Mouse (Mus musculus) liver, adult 2 months (tissue): ENCODE measurements around the gene Eng. TPM values are rescaled to one million over a fixed set of nuclear protein-coding genes. Genes with fewer than 3 reads are reported as not detected.

ENCODE experiments used
- DNase-seq: peaks from one replicate; pipeline ENCODE4 v3.0.0-alpha.2; 2011; ENCODE audit warnings: low read depth, low spot score; ENCODE audit errors: extremely low read depth
- H3K27ac ChIP-seq: fragments of 200-500 bp; replicated peaks from 2 replicates; pipeline ENCODE4 v1.5.1; 2012; ENCODE audit warnings: low read depth, mild to moderate bottlenecking, control low read depth, inconsistent platforms, low read length; ENCODE audit not compliant: insufficient read depth
- H3K27me3 ChIP-seq: fragments of 200-500 bp; 2 replicates; pipeline ENCODE4 v1.6.1; 2012; ENCODE audit warnings: mild to moderate bottlenecking, moderate library complexity, low read length, inconsistent platforms; ENCODE audit not compliant: control insufficient read depth, insufficient read depth
- H3K36me3 ChIP-seq: fragments of 200-500 bp; 2 replicates; pipeline ENCODE4 v1.6.1; 2012; ENCODE audit warnings: low read length, inconsistent platforms; ENCODE audit not compliant: control insufficient read depth, insufficient read depth
- H3K4me1 ChIP-seq: fragments of 200-500 bp; 2 replicates; pipeline ENCODE4 v1.6.1; 2011; ENCODE audit warnings: low read length; ENCODE audit not compliant: control insufficient read depth, insufficient read depth
- H3K4me3 ChIP-seq: fragments of 200-500 bp; 2 replicates; pipeline ENCODE4 v1.5.1; 2011; ENCODE audit warnings: low read depth, mild to moderate bottlenecking, control low read depth, low read length, moderate library complexity; ENCODE audit not compliant: insufficient read depth
- H3K79me2 ChIP-seq: fragments of 200-500 bp; 2 replicates; pipeline ENCODE4 v1.6.1; 2012; ENCODE audit warnings: inconsistent platforms, mild to moderate bottlenecking, low read length, moderate library complexity; ENCODE audit not compliant: control insufficient read depth, insufficient read depth
- H3K9ac ChIP-seq: fragments of 200-500 bp; 2 replicates; pipeline ENCODE4 v1.6.1; 2012; ENCODE audit warnings: low read depth, mild to moderate bottlenecking, control low read depth, inconsistent platforms, low read length
- CTCF ChIP-seq: fragments of 200-500 bp; IDR thresholded peaks from 2 replicates; pipeline ENCODE4 v1.5.1; 2011; ENCODE audit warnings: low read depth, low read length, control low read depth
- POLR2A ChIP-seq: fragments of 200-500 bp; IDR thresholded peaks from 2 replicates; pipeline ENCODE4 v1.6.1; 2011; ENCODE audit warnings: low read length, control low read depth; ENCODE audit not compliant: insufficient read depth; ENCODE audit errors: extremely low read depth
- WGBS: fragments of 180-500 bp; shearing (Covaris S2); methylation state at CpG from one replicate; pipeline ENCODE4 v1.1.7; 2018; 5-methylcytosine and 5-hydroxymethylcytosine counted together
- polyA plus RNA-seq: library from polyadenylated mRNA; depleted of rRNA; stranded (reverse); fragments of >200 nt; gene quantifications from 2 replicates; pipeline ENCODE4 v1.2.3, GENCODE M21; 2012
- total RNA-seq: library from RNA; depleted of rRNA; stranded (reverse); fragments of >200 nt; gene quantifications from 2 replicates; pipeline ENCODE4 v1.2.3, GENCODE M21; 2014

The Eng gene
- total and polyA plus RNA-seq, 2 experiments, result 14.2 to 70.8 TPM

DNA sequence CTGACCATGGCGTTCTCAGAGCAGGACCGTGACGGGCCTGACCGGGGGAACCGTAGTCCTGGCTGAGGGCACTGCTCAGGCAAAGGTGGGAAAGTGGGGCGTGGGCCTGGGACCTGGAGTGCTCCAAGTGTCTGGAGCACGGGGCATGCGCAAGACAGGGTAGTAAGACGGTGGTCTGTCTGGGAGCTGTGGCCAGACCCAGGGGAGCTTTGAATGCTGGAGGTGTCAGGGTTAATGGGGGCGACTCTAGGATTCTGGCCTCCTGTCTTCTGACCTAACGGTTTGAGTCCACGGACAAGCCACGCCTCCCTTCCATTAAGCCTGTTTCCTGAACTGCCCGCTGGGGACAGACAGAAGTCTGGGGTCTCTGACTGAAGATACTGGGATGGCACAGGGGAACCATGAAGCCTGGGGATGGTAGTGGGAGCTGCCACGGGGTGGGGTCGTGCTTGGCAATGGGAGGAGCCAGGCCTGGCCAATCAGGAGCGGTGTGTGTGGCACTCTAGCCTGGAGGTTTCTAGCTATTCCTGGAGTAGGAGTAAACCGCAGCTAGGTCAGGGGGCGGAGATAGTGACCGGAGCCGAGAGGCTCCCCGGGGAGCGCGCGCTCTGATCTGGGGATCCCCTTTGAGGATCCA is 38.1 kb upstream of the Eng start:
- Histone ChIP-seq H3K9ac (peak overlapping the region; percentile 63), H3K36me3 (no peaks in the 10 kb centered on the region), H3K27me3 (no peaks in the 10 kb centered on the region), H3K27ac (peak overlapping the region; percentile 88), H3K4me3 (peak overlapping the region; percentile 37), H3K4me1 (peaks cover 16% of the 10 kb centered on the region), H3K79me2 (no peaks in the 10 kb centered on the region; the same call in 1 of the 2 replicates)
- 2% methylated on average over 25 of the region's 25 CpGs for WGBS
- TF ChIP-seq CTCF (no peak), POLR2A (0 out of 2 replicates have a peak, but pooled peaks have one; percentile 15)
- peak; percentile 88 for DNase-seq

DNA sequence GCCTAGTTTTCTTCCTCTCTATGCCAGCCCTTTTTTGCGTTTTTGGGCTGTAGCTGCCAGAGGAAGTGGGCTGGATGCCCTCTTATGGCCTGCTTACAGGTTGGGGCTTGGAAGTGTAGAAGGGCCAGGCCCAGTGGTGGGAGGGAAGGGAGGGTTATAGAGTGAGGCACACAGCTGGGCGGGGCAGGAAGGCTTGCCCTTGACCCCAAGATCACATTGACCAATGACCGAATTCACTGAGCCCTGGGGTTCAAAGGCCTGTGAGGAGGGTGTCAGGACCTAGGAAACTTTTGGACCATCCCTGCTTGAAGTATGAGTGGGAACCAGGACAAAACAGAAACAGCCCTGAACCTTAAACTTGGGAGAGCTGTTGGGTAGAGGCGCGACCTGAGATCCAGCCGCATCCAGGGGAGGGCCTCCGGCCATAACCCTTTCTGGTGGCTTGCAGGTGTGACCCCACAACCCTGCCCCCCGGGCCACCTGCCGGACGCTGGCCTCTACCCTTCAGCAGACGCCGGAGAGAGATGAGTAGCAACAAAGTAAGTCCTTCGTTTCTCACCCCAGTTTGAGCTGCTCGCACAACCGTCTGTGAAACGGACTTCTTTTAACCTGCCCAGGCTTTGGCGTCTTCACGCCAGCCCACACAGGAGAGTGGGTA is 37.5 kb upstream of the Eng start:
- H3K4me1 ChIP-seq, result peaks cover 16% of the 10 kb centered on the region
- whole genome bisulfite sequencing, result 28% methylated on average over 18 of the region's 18 CpGs
- H3K27ac ChIP-seq, result peak overlapping the region; percentile 88
- H3K36me3 ChIP-seq, result no peaks in the 10 kb centered on the region
- no peak for TF ChIP-seq CTCF
- TF ChIP-seq POLR2A, result no peak
- no peaks in the 10 kb centered on the region for H3K27me3 ChIP-seq
- peak overlapping the region; percentile 63 for H3K9ac ChIP-seq
- peak overlapping the region; percentile 66 for H3K4me3 ChIP-seq
- H3K79me2 ChIP-seq, result no peaks in the 10 kb centered on the region; the same call in 1 of the 2 replicates
- DNase-seq, result peak; percentile 95

DNA sequence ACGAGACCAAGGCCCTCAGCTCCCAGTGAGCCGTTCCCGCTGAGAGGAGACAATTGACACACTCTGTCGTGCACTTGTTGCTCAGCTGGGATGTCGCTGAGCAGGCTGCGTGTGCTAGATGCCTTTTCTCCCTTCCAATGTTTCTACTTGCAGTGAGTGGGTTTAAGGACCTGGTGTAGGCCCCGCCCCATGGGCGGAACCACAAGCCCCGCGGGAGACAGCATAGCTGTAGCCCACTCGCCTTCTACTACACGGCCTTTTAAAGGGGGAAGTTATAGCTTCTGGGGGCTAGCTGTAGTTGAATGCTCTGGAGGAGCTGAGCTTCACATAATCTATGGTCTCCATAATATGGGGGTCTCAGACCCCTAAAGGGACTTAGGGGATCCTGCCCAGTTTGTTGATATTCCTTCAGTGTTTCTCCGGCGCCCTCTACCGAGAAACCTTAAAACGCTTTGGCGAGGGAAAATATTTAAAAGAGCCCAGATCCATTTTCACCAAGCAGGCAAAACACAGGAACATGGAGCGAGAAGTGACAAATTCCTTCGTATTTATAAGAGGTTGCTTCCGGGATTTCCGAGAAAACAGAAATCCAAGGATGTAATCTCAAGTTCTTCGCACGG is 35.7 kb upstream of the Eng start:
- Histone ChIP-seq H3K27me3 (no peaks in the 10 kb centered on the region), H3K79me2 (no peaks in the 10 kb centered on the region; the same call in 1 of the 2 replicates), H3K9ac (peak overlapping the region; percentile 48), H3K4me1 (peaks cover 16% of the 10 kb centered on the region), H3K27ac (peak overlapping the region; percentile 57), H3K36me3 (peaks cover 5% of the 10 kb centered on the region; the same call in 1 of the 2 replicates), H3K4me3 (peak overlapping the region; percentile 21)
- 13% methylated on average over 23 of the region's 23 CpGs for WGBS
- no peak for TF ChIP-seq CTCF
- TF ChIP-seq POLR2A, result 0 out of 2 replicates have a peak, but pooled peaks have one; percentile 15
- peak; percentile 49 for DNase-seq

DNA sequence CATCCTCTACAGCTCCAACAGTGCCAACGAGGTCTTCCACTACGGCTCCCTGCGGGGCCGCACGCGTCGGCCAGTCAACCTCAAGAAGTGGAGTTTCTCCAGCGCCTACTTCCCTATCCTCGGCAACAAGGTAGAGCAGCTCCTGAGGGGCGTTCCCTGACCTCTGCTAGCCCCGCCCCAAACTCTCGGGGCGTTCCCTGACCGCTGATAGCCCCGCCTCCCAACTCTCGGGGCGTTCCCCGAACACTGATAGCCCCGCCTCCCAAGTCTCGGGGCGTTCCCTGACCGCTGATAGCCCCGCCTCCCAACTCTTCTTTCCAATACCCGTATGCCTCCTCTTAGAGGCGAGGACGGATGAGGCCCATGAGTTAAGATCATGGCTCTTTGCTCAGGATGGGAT is 34.1 kb upstream of the Eng start:
- H3K4me1 ChIP-seq, result peaks cover 16% of the 10 kb centered on the region

DNA sequence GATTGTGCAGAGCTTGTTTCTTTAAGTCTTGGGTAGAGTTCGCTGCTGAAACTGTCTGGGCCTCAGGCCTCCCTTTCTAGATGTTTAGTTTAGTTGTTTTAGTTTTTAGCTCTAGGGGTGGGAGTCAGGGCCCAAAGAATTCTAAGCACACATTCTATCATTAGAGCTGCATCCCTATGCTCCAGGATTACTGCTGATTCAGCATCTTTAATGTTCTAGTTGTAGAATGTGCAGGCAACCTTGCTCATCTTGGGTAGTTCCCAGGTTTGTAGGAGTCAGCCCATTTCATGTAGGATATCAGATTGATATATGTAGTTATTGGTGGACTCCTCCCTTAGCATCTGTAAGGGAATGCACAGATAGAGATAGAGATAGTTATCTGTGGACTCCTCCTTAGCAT is 29.3 kb upstream of the Eng start:
- Histone ChIP-seq H3K79me2 (no peaks in the 10 kb centered on the region), H3K27me3 (no peaks in the 10 kb centered on the region), H3K4me1 (0 out of 2 replicates have a peak, but pooled peaks cover 3% of the 10 kb centered on the region), H3K4me3 (no peak overlapping the region), H3K36me3 (peaks cover 18% of the 10 kb centered on the region; the same call in 1 of the 2 replicates), H3K27ac (no peak overlapping the region), H3K9ac (no peak overlapping the region)
- 97% methylated on average over 1 of the region's 1 CpGs for WGBS
- TF ChIP-seq CTCF, result no peak
- TF ChIP-seq POLR2A, result no peak
- no peak for DNase-seq

More for the DNA sequence above, 34.1 kb upstream of the Eng start:
- DNase-seq, result no peak
- 86% methylated on average over 26 of the region's 26 CpGs for WGBS
- no peaks in the 10 kb centered on the region for H3K27me3 ChIP-seq
- no peak overlapping the region for H3K9ac ChIP-seq
- no peak for TF ChIP-seq POLR2A
- TF ChIP-seq CTCF, result no peak
- no peak overlapping the region for H3K4me3 ChIP-seq
- H3K36me3 ChIP-seq, result peaks cover 15% of the 10 kb centered on the region; the same call in 1 of the 2 replicates
- no peaks in the 10 kb centered on the region; the same call in 1 of the 2 replicates for H3K79me2 ChIP-seq
- no peak overlapping the region for H3K27ac ChIP-seq
